Mouse (Mus musculus): ENCODE results near the gene Smad6. TPM values are rescaled to one million over a fixed set of nuclear protein-coding genes. Genes with fewer than 3 reads are reported as not detected.

Gene Smad6
- polyA plus RNA-seq, 1 experiment, result 34.5 TPM

DNA sequence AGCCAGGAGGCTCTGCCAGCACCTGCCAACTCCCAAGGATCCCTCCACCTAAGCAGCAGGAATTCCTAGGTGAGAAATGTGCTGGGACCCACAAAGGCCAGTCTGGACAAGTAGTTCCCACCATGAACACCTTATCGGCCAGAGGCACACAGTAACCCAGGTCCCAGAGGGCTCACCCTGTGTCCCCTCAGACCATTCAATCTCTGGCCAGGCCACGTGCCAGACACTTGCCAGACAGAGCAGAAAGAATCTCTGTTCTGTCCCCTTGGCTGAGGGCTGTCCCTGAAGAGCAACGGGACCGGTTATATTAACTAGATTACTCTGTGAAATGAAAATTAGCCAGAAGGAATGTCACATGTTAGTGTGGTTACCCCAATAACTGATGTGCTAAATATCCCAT is 39.9 kb downstream of the Smad6 start:
- no peaks in the 10 kb centered on the region for H3K4me1 ChIP-seq (ENCODE audit: control insufficient read depth, insufficient read depth, low read length)
- H3K27me3 ChIP-seq (ENCODE audit: control insufficient read depth, insufficient read depth, low read length), result no peaks in the 10 kb centered on the region
- H3K4me3 ChIP-seq (ENCODE audit: control insufficient read depth, low read depth, low read length), result no peak overlapping the region
- no peak for TF ChIP-seq POLR2A (IDR thresholded peaks at IDR 0.05; ENCODE audit: control insufficient read depth, low read depth, low read length)
- no peak for TF ChIP-seq CTCF (IDR thresholded peaks at IDR 0.05; ENCODE audit: control insufficient read depth, insufficient read depth, insufficient replicate concordance, low read depth, low read length)
- H3K27ac ChIP-seq (ENCODE audit: control insufficient read depth, insufficient read depth, low read depth, low read length), result no peak overlapping the region
- H3K36me3 ChIP-seq (ENCODE audit: control insufficient read depth, insufficient read depth, low read length), result no peaks in the 10 kb centered on the region

DNA sequence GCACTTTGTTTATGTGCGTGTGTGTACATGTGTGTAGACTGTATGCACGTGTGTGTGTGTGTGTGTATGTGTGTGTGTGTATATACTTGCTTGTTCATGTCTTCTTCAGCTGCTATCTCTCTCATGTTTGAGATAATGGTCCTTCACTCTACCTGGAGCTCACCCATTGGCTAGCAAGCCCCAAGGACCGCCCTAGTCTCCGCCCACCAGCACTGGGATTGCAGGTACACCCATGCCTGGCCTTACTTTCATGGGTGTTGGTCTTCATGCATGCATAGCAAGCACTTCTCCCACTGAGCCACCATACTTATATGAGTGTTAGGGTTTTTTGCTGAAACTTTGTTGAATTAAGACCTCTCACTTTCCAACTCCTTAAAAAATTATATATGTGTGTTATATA is 40.5 kb downstream of the Smad6 start:
- H3K36me3 ChIP-seq (ENCODE audit: control insufficient read depth, insufficient read depth, low read length), result no peaks in the 10 kb centered on the region
- TF ChIP-seq POLR2A (IDR thresholded peaks at IDR 0.05; ENCODE audit: control insufficient read depth, low read depth, low read length) (no peak), CTCF (IDR thresholded peaks at IDR 0.05; ENCODE audit: control insufficient read depth, insufficient read depth, insufficient replicate concordance, low read depth, low read length) (no peak)
- no peak overlapping the region for H3K27ac ChIP-seq (ENCODE audit: control insufficient read depth, insufficient read depth, low read depth, low read length)
- H3K4me3 ChIP-seq (ENCODE audit: control insufficient read depth, low read depth, low read length), result no peak overlapping the region
- H3K27me3 ChIP-seq (ENCODE audit: control insufficient read depth, insufficient read depth, low read length), result no peaks in the 10 kb centered on the region
- no peaks in the 10 kb centered on the region for H3K4me1 ChIP-seq (ENCODE audit: control insufficient read depth, insufficient read depth, low read length)

DNA sequence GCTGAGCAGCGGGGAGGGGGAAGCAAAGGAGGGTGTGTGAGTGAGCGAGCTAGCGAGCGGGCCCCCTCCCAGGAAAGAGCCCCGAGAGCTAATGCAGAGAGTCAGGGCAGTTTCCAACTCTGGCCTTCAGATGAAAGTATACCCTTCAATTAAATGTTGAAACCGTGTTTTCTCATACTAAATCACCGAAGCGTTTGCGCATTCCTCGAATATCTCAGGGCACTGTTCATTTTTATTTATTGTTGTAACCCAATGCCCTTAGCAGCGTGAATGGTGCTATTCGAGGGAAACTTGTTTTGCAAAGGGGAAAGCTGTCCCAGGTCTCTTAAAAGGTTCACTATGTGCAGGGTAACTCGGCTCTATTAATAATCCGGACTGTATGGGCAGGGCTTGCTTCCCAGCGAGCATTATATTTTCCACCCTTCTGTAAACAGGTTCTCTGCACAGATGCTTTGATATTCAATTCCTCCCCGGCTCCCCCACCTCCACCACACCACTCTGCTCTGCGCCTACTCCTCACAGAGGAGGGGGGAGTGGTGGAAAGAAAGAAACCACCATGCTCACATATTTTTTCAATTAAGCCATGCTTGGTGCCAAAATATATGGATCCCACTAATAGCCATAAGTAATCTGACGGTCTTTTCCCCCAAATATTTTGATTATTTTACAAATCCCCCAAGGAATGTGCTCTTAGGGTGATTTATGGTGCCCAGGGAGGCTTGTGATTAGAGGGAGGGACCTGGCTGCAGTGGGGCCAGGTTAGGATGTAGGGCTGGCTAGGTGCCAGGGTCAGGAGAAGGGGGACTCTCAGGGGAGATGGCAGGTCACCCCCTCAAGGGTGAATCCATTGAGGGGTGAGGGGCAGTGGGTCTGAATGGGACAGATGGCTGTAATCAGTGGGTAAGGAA is 41.4 kb downstream of the Smad6 start:
- no peak overlapping the region for H3K27ac ChIP-seq (ENCODE audit: control insufficient read depth, insufficient read depth, low read depth, low read length)

DNA sequence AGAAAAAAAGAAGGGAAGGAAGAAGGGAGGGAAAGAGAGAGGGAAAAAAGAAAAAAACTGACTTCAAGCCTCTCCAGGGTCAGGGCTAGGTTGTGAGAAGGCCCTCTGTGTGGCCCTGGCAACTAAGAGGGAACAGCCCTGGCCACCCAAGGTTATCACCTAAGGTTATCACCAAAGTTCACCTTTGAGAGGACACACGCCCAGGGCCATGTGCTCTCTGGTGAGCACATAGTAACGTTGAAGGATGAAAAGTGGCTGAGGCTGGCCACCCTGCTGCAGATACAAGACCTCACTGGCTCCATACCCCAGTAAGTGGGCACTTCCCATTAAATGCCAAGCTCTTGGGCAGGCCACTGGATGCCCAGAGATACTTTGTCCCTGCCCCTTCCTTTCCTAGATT is 42.6 kb downstream of the Smad6 start:
- Histone ChIP-seq H3K4me3 (ENCODE audit: control insufficient read depth, low read depth, low read length) (no peak overlapping the region), H3K27ac (ENCODE audit: control insufficient read depth, insufficient read depth, low read depth, low read length) (no peak overlapping the region), H3K4me1 (ENCODE audit: control insufficient read depth, insufficient read depth, low read length) (no peaks in the 10 kb centered on the region), H3K36me3 (ENCODE audit: control insufficient read depth, insufficient read depth, low read length) (no peaks in the 10 kb centered on the region), H3K27me3 (ENCODE audit: control insufficient read depth, insufficient read depth, low read length) (no peaks in the 10 kb centered on the region)
- no peak for TF ChIP-seq CTCF (IDR thresholded peaks at IDR 0.05; ENCODE audit: control insufficient read depth, insufficient read depth, insufficient replicate concordance, low read depth, low read length)
- TF ChIP-seq POLR2A (IDR thresholded peaks at IDR 0.05; ENCODE audit: control insufficient read depth, low read depth, low read length), result no peak

More for the DNA sequence above, 41.4 kb downstream of the Smad6 start:
- no peaks in the 10 kb centered on the region for H3K27me3 ChIP-seq (ENCODE audit: control insufficient read depth, insufficient read depth, low read length)
- no peak overlapping the region for H3K4me3 ChIP-seq (ENCODE audit: control insufficient read depth, low read depth, low read length)
- H3K36me3 ChIP-seq (ENCODE audit: control insufficient read depth, insufficient read depth, low read length), result no peaks in the 10 kb centered on the region
- no peaks in the 10 kb centered on the region for H3K4me1 ChIP-seq (ENCODE audit: control insufficient read depth, insufficient read depth, low read length)
- no peak for TF ChIP-seq POLR2A (IDR thresholded peaks at IDR 0.05; ENCODE audit: control insufficient read depth, low read depth, low read length)
- TF ChIP-seq CTCF (IDR thresholded peaks at IDR 0.05; ENCODE audit: control insufficient read depth, insufficient read depth, insufficient replicate concordance, low read depth, low read length), result no peak

DNA sequence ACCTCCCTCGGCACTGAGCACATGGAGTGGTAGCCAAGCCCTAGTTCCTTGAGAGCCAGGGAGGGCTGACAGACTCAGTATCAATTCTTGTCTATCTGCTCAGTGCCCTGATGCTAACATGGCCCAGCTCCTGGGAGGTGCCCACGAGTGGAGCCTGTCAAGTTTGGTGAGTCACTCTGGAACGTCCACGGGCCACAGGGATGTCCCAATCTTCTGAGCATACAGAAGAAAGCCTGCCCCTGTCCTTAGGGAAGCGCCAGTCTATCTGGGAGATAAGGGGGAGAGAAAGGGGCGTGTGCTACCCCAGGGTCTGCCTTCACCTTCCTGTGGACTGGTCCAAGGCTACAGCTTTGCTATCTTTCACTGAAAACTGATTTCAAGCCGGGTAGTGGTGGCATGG is 43.2 kb downstream of the Smad6 start:
- no peak for TF ChIP-seq CTCF (IDR thresholded peaks at IDR 0.05; ENCODE audit: control insufficient read depth, insufficient read depth, insufficient replicate concordance, low read depth, low read length)
- no peak for TF ChIP-seq POLR2A (IDR thresholded peaks at IDR 0.05; ENCODE audit: control insufficient read depth, low read depth, low read length)
- Histone ChIP-seq H3K36me3 (ENCODE audit: control insufficient read depth, insufficient read depth, low read length) (no peaks in the 10 kb centered on the region), H3K4me1 (ENCODE audit: control insufficient read depth, insufficient read depth, low read length) (no peaks in the 10 kb centered on the region), H3K27ac (ENCODE audit: control insufficient read depth, insufficient read depth, low read depth, low read length) (no peak overlapping the region), H3K4me3 (ENCODE audit: control insufficient read depth, low read depth, low read length) (no peak overlapping the region), H3K27me3 (ENCODE audit: control insufficient read depth, insufficient read depth, low read length) (no peaks in the 10 kb centered on the region)

DNA sequence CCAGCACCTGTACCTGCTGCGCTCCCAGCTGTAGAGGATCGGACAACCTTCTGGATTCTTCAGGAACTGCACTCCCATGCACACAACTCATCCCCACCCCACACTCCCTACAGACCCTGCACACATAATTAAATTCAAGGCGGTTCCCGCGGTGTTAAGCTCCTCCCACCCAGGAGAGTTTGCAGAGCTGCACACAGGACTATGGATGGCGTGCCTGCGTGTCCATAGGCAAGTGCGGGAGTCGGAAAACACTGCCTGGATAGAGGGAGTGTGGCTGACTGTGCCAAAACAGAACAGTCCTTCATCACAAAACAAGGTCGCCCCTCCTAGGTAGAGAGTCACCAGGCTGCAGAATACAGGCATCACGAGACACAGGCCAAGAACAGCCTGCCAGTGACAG is 45.9 kb downstream of the Smad6 start:
- Histone ChIP-seq H3K4me3 (ENCODE audit: control insufficient read depth, low read depth, low read length) (no peak overlapping the region), H3K36me3 (ENCODE audit: control insufficient read depth, insufficient read depth, low read length) (no peaks in the 10 kb centered on the region), H3K4me1 (ENCODE audit: control insufficient read depth, insufficient read depth, low read length) (no peaks in the 10 kb centered on the region), H3K27ac (ENCODE audit: control insufficient read depth, insufficient read depth, low read depth, low read length) (no peak overlapping the region), H3K27me3 (ENCODE audit: control insufficient read depth, insufficient read depth, low read length) (no peaks in the 10 kb centered on the region)
- TF ChIP-seq CTCF (IDR thresholded peaks at IDR 0.05; ENCODE audit: control insufficient read depth, insufficient read depth, insufficient replicate concordance, low read depth, low read length) (no peak), POLR2A (IDR thresholded peaks at IDR 0.05; ENCODE audit: control insufficient read depth, low read depth, low read length) (no peak)

DNA sequence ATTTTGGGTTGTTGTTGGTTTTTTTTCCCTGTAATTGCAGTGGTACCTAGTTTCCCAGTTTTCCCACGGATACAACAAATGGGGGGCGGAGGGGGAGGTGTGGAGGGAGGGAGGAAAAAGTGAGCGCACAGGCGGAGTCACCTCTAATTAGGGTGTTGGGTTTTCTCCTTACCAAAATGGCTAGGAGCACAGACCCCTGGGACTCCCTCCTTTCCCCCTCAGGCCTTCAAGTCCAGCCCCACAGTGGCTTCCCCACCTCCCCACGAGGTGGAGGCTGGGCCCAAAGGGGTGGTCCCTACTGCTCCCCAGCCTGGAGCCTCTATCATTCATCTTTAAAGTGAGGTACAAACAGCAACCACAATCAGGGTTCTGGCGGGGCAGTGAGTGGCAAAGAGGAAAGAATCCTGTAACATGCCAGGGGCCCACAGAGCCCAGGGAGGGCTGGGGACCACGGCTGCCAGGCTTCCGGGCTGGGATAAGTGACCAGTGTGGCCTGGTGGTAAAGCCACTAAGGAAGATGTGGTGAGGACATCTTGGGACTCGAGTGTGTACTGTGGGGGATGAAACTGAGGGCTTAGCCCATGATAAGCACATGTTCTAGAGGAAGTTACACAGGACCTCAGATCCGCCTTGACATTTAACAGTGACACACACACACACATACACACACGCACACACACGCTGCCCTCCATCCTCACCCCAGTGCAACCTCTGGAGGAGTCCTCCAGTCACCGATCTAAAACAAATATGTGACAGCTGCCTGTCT is 47.4 kb downstream of the Smad6 start:
- no peak for TF ChIP-seq CTCF (IDR thresholded peaks at IDR 0.05; ENCODE audit: control insufficient read depth, insufficient read depth, insufficient replicate concordance, low read depth, low read length)
- TF ChIP-seq POLR2A (IDR thresholded peaks at IDR 0.05; ENCODE audit: control insufficient read depth, low read depth, low read length), result no peak
- Histone ChIP-seq H3K27me3 (ENCODE audit: control insufficient read depth, insufficient read depth, low read length) (no peaks in the 10 kb centered on the region), H3K4me3 (ENCODE audit: control insufficient read depth, low read depth, low read length) (no peak overlapping the region), H3K36me3 (ENCODE audit: control insufficient read depth, insufficient read depth, low read length) (no peaks in the 10 kb centered on the region), H3K27ac (ENCODE audit: control insufficient read depth, insufficient read depth, low read depth, low read length) (no peak overlapping the region), H3K4me1 (ENCODE audit: control insufficient read depth, insufficient read depth, low read length) (peaks cover 2% of the 10 kb centered on the region; the same call in 1 of the 2 replicates)

Data from testis, adult 2 months (tissue).